Mouse (Mus musculus): ENCODE results near the gene Cldn6. TPM values are rescaled to one million over a fixed set of nuclear protein-coding genes. Genes with fewer than 3 reads are reported as not detected.
A peak's percentile ranks its signal among the peaks of the same experiment; 100 is the strongest.

The Cldn6 gene
- total and polyA plus RNA-seq, 3 experiments = not detected

GRCm38 (mm10) chr17:23722376-23723125 lies 43.5 kb downstream of the Cldn6 start, which contains the start of gene 1520401A03Rik:
Gene 1520401A03Rik (minus strand): TSS chr17:23722783.
- DNase-seq = peak; percentile 66

- DNase-seq = no peak
Observed at GRCm38 (mm10) chr17:23725477-23725876, 46.4 kb downstream of the Cldn6 start.

GRCm38 (mm10) chr17:23725999-23726757 lies 47.1 kb downstream of the Cldn6 start, which contains the start of gene Pkmyt1:
Gene Pkmyt1 (plus strand): TSS chr17:23726336.
- DNase-seq = peak; percentile 98

GRCm38 (mm10) chr17:23726758-23727142 lies 47.7 kb downstream of the Cldn6 start:
- DNase-seq = peak; percentile 87

GRCm38 (mm10) chr17:23730441-23730840 lies 51.4 kb downstream of the Cldn6 start:
- DNase-seq = no peak

Other genes starting within 250 kb of the Cldn6 start
- not detected for gene Vmn2r117, start 199.6 kb upstream of the Cldn6 start, total RNA-seq (2021)
- not detected in 2 replicates for gene Vmn2r117, start 199.6 kb upstream of the Cldn6 start, polyA plus RNA-seq (2012; rRNA removed)
- gene Zfp213, start 115.0 kb upstream of the Cldn6 start, total RNA-seq (2021) = 10 to 100 TPM; 11.0 to 11.6 TPM
- 25.5 and 28.1 TPM in 2 replicates for gene Zfp213, start 115.0 kb upstream of the Cldn6 start, polyA plus RNA-seq (2012; rRNA removed)
- gene Zfp13, start 79.8 kb upstream of the Cldn6 start, total RNA-seq (2021) = 10 to 100 TPM in 1 of 2 experiments, 1 to 10 TPM in 1; 6.6 to 12.4 TPM
- 25.1 and 25.4 TPM in 2 replicates for gene Zfp13, start 79.8 kb upstream of the Cldn6 start, polyA plus RNA-seq (2012; rRNA removed)
- not detected for gene Zscan10, start 78.4 kb upstream of the Cldn6 start, total RNA-seq (2021)
- 0.04 TPM in 1 of 2 replicates, not detected in the other for gene Zscan10, start 78.4 kb upstream of the Cldn6 start, polyA plus RNA-seq (2012; rRNA removed)
- under 1 TPM in 1 of 2 experiments, not detected in 1; 0.10 TPM for gene Mmp25, start 34.0 kb upstream of the Cldn6 start, total RNA-seq (2021)
- 0.13 and 0.42 TPM in 2 replicates for gene Mmp25, start 34.0 kb upstream of the Cldn6 start, polyA plus RNA-seq (2012; rRNA removed)
- not detected for gene Bicdl2, start 18.7 kb upstream of the Cldn6 start, total RNA-seq (2021)
- gene Bicdl2, start 18.7 kb upstream of the Cldn6 start, polyA plus RNA-seq (2012; rRNA removed) = not detected in 2 replicates
- gene Hcfc1r1, start 5.7 kb upstream of the Cldn6 start, total RNA-seq (2021) = 100 to 1,000 TPM; 170 to 228 TPM
- 747 and 838 TPM in 2 replicates for gene Hcfc1r1, start 5.7 kb upstream of the Cldn6 start, polyA plus RNA-seq (2012; rRNA removed)
- 10 to 100 TPM; 19.5 to 36.7 TPM for gene Thoc6, start 5.4 kb upstream of the Cldn6 start, total RNA-seq (2021)
- gene Thoc6, start 5.4 kb upstream of the Cldn6 start, polyA plus RNA-seq (2012; rRNA removed) = 28.1 and 30.6 TPM in 2 replicates
- 100 to 1,000 TPM; 147 to 270 TPM for gene Tnfrsf12a, start 1.8 kb upstream of the Cldn6 start, total RNA-seq (2021)
- gene Tnfrsf12a, start 1.8 kb upstream of the Cldn6 start, polyA plus RNA-seq (2012; rRNA removed) = 83.4 and 96.8 TPM in 2 replicates
- under 1 TPM in 1 of 2 experiments, not detected in 1; 0.21 TPM for gene Cldn9, start 4.8 kb downstream of the Cldn6 start, total RNA-seq (2021)
- 0.09 and 0.13 TPM in 2 replicates for gene Cldn9, start 4.8 kb downstream of the Cldn6 start, polyA plus RNA-seq (2012; rRNA removed)
- 10 to 100 TPM in 1 of 2 experiments, 1 to 10 TPM in 1; 2.5 to 18.2 TPM for gene 1520401A03Rik, start 43.5 kb downstream of the Cldn6 start, total RNA-seq (2021)
- gene 1520401A03Rik, start 43.5 kb downstream of the Cldn6 start, polyA plus RNA-seq (2012; rRNA removed) = 1.8 and 2.4 TPM in 2 replicates
- gene Pkmyt1, start 47.1 kb downstream of the Cldn6 start, total RNA-seq (2021) = 1 to 10 TPM; 2.8 to 2.9 TPM
- gene Pkmyt1, start 47.1 kb downstream of the Cldn6 start, polyA plus RNA-seq (2012; rRNA removed) = 21.8 and 23.1 TPM in 2 replicates
- gene Paqr4, start 61.6 kb downstream of the Cldn6 start, total RNA-seq (2021) = 10 to 100 TPM in 1 of 2 experiments, 1 to 10 TPM in 1; 7.6 to 17.6 TPM
- 33.3 and 37.8 TPM in 2 replicates for gene Paqr4, start 61.6 kb downstream of the Cldn6 start, polyA plus RNA-seq (2012; rRNA removed)
- gene Kremen2, start 66.6 kb downstream of the Cldn6 start, total RNA-seq (2021) = not detected
- 0.28 and 0.54 TPM in 2 replicates for gene Kremen2, start 66.6 kb downstream of the Cldn6 start, polyA plus RNA-seq (2012; rRNA removed)
- 10 to 100 TPM; 61.8 to 85.0 TPM for gene Flywch1, start 92.4 kb downstream of the Cldn6 start, total RNA-seq (2021)
- gene Flywch1, start 92.4 kb downstream of the Cldn6 start, polyA plus RNA-seq (2012; rRNA removed) = 45.8 and 49.3 TPM in 2 replicates
- gene Flywch2, start 106.8 kb downstream of the Cldn6 start, total RNA-seq (2021) = 1 to 10 TPM; 4.3 to 6.7 TPM
- gene Flywch2, start 106.8 kb downstream of the Cldn6 start, polyA plus RNA-seq (2012; rRNA removed) = 8.7 and 12.0 TPM in 2 replicates
- gene Srrm2, start 111.3 kb downstream of the Cldn6 start, total RNA-seq (2021) = 100 to 1,000 TPM; 322 to 545 TPM
- 1,031 and 1,277 TPM in 2 replicates for gene Srrm2, start 111.3 kb downstream of the Cldn6 start, polyA plus RNA-seq (2012; rRNA removed)
- gene Elob, start 149.9 kb downstream of the Cldn6 start, total RNA-seq (2021) = 100 to 1,000 TPM; 447 to 451 TPM
- 513 and 552 TPM in 2 replicates for gene Elob, start 149.9 kb downstream of the Cldn6 start, polyA plus RNA-seq (2012; rRNA removed)
- gene Prss33, start 156.8 kb downstream of the Cldn6 start, total RNA-seq (2021) = not detected
- 0.10 and 0.24 TPM in 2 replicates for gene Prss33, start 156.8 kb downstream of the Cldn6 start, polyA plus RNA-seq (2012; rRNA removed)
- gene Prss32, start 164.6 kb downstream of the Cldn6 start, total RNA-seq (2021) = not detected
- 0.06 TPM in 1 of 2 replicates, not detected in the other for gene Prss32, start 164.6 kb downstream of the Cldn6 start, polyA plus RNA-seq (2012; rRNA removed)
- gene Prss41, start 164.9 kb downstream of the Cldn6 start, total RNA-seq (2021) = under 1 TPM; 0.35 to 0.45 TPM
- 0.28 and 0.90 TPM in 2 replicates for gene Prss41, start 164.9 kb downstream of the Cldn6 start, polyA plus RNA-seq (2012; rRNA removed)
- gene Prss21, start 188.8 kb downstream of the Cldn6 start, total RNA-seq (2021) = not detected
- gene Prss21, start 188.8 kb downstream of the Cldn6 start, polyA plus RNA-seq (2012; rRNA removed) = not detected in 2 replicates
- not detected for gene Dcpp1, start 201.6 kb downstream of the Cldn6 start, total RNA-seq (2021)
- gene Dcpp1, start 201.6 kb downstream of the Cldn6 start, polyA plus RNA-seq (2012; rRNA removed) = not detected in 2 replicates
- gene Dcpp2, start 201.6 kb downstream of the Cldn6 start, total RNA-seq (2021) = not detected
- gene Dcpp2, start 201.6 kb downstream of the Cldn6 start, polyA plus RNA-seq (2012; rRNA removed) = not detected in 2 replicates
- gene Dcpp3, start 238.2 kb downstream of the Cldn6 start, total RNA-seq (2021) = not detected
- not detected in 2 replicates for gene Dcpp3, start 238.2 kb downstream of the Cldn6 start, polyA plus RNA-seq (2012; rRNA removed)

All from adrenal gland, adult 2 months (tissue).